Mouse (Mus musculus) T-helper 17 cell (primary cell): ENCODE data around the gene BC037034.

Experiments used
- in situ Hi-C, 2 experiments: fragments of 300-600 bp; cut with MboI, MseI; formaldehyde crosslinking; loops; 1 replicate in 1 of 2; 2 replicates in 1 of 2; pipeline ENCODE4 v1.15.1; 2025; ENCODE audit warnings: high pct_unique_total_duplicates in 2 of 2

BC037034 gene

DNA sequence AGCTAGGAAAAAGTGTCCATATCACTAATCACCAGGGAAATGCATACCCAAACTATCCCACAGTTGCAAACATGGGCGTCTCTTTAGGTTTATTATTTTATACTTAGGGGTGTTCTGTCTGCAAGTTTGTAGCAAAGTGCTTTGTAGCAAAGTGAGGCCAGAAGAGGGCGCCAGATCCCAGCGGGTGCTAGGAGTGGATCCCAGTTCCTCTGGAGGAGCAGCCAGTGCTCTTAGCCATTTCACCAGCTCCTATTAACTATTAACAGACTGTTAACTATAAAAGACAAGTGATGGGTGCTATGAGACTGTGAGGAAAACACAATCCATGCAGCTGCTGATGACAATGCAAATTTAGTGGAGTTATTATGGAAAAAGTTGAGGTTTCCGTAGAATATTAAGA is 41.7 kb downstream of the BC037034 start:
- in situ Hi-C loops = no loop called here

DNA sequence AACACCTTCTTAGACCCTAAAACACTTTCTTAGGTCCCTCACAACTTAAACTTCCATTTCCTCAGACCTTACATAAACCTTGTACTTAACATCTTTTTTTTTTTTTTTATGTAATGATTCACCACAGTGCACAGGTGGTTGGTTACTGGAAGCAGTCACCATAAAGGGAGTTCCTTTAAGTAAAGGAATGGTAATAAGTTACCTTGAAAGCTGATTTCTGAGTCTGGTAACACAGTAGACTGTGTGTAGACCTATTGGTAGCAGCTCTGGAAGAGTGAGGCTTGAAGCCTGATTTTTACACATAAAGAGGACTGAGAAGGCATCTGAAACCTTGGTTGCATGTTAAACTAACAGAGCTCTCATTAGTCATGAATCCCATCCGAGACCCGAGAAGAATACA is 44.0 kb downstream of the BC037034 start:
- in situ Hi-C loops = loop anchor here in 1 of 2 experiments (10.0 kb wide), 1 partner anchor 495 kb away; no protein-coding TSS in a partner anchor

DNA sequence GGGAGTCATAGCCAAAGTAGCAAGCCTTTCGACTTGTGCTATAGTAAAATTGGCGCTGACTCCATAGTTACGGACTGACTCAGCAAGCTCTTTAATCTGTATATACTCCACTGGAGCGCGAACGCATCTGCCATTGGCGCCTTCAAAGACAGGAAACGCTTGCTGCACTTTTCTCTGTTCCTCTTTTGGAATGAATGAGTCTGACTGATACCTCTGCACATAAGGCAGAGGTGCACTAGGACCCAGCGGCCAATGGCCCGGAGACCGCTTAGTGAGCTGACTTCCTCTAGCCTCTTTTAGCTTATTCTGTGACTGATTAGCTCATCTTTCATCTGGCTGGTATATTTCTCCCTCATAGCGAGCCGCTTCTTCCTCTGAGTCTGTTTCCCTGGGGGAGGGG is 47.2 kb downstream of the BC037034 start:
- in situ Hi-C loops = loop anchor here in 1 of 2 experiments (10.0 kb wide), 1 partner anchor 498 kb away; no protein-coding TSS in a partner anchor
